Mouse (Mus musculus) ZHBTc4 (cell line): ENCODE measurements around the gene D2hgdh.

Experiments used
- DNase-seq: peaks from one replicate; pipeline ENCODE4 v3.0.0-alpha.2; 2011; ENCODE audit warnings: low read depth, low spot score

The D2hgdh gene

GRCm38 (mm10) chr1:93824609-93825008, at the start of gene D2hgdh:
Gene D2hgdh, plus strand, starts transcription at chr1:93824909.
- no peak for DNase-seq

GRCm38 (mm10) chr1:93776686-93777085, 48.0 kb upstream of the D2hgdh start:
- no peak for DNase-seq

GRCm38 (mm10) chr1:93786912-93787311, 37.8 kb upstream of the D2hgdh start:
- no peak for DNase-seq

- DNase-seq: no peak
Measured at GRCm38 (mm10) chr1:93794526-93794925, 30.2 kb upstream of the D2hgdh start.

GRCm38 (mm10) chr1:93795886-93796285, 28.8 kb upstream of the D2hgdh start:
- DNase-seq: no peak

GRCm38 (mm10) chr1:93800670-93801503, 23.8 kb upstream of the D2hgdh start:
- DNase-seq: peak; percentile 20

- DNase-seq: peak; percentile 98
Measured at GRCm38 (mm10) chr1:93801741-93802238, 22.9 kb upstream of the D2hgdh start, which contains the start of gene Dtymk. Gene Dtymk, minus strand, starts transcription at chr1:93801934.

GRCm38 (mm10) chr1:93802771-93803170, 21.9 kb upstream of the D2hgdh start:
- no peak for DNase-seq

- DNase-seq: peak; percentile 98
Measured at GRCm38 (mm10) chr1:93803556-93804507, 20.9 kb upstream of the D2hgdh start, which contains the start of gene Ing5. Gene Ing5, plus strand, starts transcription at chr1:93803965.

GRCm38 (mm10) chr1:93804818-93805217, 19.9 kb upstream of the D2hgdh start:
- DNase-seq: no peak

GRCm38 (mm10) chr1:93805221-93805951, 19.3 kb upstream of the D2hgdh start:
- no peak for DNase-seq

- no peak for DNase-seq
Measured at GRCm38 (mm10) chr1:93808871-93809270, 15.8 kb upstream of the D2hgdh start.

GRCm38 (mm10) chr1:93810011-93810410, 14.7 kb upstream of the D2hgdh start:
- DNase-seq: peak; percentile 84

- no peak for DNase-seq
Measured at GRCm38 (mm10) chr1:93811495-93812039, 13.1 kb upstream of the D2hgdh start.

GRCm38 (mm10) chr1:93817823-93818532, 6.7 kb upstream of the D2hgdh start:
- DNase-seq: no peak

- DNase-seq: no peak
Measured at GRCm38 (mm10) chr1:93818722-93819121, 6.0 kb upstream of the D2hgdh start.

- no peak for DNase-seq
Measured at GRCm38 (mm10) chr1:93823796-93824495, 763 bp upstream of the D2hgdh start.

- peak; percentile 98 for DNase-seq
Measured at GRCm38 (mm10) chr1:93825105-93825674, 481 bp downstream of the D2hgdh start.
